Mouse (Mus musculus) right cerebral cortex, postnatal 10 days (tissue): ENCODE measurements at regions not wholly inside any gene's neighbourhood (a gene's known extent, or its start where the extent isn't known, plus 50 kb on each side); places are given as distances from the start of the nearest gene placed in this dataset.
A peak's percentile ranks its signal among the peaks of the same experiment; 100 is the strongest.

ENCODE experiments used
- DNase-seq, 2 experiments: peaks; one replicate each; pipeline ENCODE4 v3.0.0; 2021; ENCODE audit warnings: low spot score in 2 of 2

DNA sequence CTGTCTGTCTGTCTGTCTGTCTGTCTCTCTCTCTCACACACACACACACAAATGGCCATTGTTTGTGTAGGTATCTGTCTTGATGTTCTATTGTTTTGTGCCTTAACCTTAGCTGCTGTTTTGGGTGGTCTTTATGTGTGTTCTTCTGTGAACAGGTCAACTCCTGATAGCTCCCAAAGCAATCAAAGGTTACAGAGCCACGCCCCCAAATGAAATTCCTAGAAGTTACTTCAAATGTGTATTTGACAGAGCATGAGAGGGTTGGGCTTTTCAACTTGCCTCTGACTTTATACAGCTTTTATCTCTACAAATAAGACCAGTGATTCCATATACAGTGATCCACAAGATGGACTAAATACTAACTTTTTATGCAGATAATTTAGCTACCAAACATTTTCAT, 217.8 kb upstream of the Ubash3b start:
- no peak for DNase-seq

DNA sequence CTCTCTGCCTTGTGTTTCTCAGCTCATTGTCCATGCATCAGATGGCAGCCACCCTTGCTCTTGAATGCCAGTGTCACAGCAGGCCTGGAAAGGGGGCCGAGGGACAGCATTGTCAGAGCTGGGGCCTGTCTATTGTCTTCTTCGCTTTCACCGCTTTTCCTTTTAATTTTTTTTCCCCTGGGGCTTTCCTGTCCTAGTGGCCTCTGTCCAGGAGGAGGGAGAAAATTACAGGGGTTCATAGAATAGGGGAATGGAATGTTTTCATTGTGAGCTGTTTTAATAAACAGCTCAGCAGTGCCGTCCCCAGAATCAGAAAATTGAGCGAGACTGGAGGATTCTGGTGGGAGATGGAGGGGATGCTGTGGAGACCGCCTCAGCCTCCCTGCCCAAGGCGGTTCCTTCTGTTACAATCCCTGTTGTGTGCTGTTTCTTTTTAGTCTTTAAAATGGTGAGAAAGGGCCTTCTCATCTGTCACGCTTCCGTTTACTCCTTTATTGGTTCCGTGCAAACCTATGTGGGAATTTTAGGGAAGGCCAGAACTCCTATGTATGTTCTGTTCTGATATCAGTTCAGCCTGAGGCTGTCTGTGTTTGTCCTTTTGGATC, 217.2 kb upstream of the Ubash3b start:
- DNase-seq, result peak in 1 of 2 experiments; percentile 46

DNA sequence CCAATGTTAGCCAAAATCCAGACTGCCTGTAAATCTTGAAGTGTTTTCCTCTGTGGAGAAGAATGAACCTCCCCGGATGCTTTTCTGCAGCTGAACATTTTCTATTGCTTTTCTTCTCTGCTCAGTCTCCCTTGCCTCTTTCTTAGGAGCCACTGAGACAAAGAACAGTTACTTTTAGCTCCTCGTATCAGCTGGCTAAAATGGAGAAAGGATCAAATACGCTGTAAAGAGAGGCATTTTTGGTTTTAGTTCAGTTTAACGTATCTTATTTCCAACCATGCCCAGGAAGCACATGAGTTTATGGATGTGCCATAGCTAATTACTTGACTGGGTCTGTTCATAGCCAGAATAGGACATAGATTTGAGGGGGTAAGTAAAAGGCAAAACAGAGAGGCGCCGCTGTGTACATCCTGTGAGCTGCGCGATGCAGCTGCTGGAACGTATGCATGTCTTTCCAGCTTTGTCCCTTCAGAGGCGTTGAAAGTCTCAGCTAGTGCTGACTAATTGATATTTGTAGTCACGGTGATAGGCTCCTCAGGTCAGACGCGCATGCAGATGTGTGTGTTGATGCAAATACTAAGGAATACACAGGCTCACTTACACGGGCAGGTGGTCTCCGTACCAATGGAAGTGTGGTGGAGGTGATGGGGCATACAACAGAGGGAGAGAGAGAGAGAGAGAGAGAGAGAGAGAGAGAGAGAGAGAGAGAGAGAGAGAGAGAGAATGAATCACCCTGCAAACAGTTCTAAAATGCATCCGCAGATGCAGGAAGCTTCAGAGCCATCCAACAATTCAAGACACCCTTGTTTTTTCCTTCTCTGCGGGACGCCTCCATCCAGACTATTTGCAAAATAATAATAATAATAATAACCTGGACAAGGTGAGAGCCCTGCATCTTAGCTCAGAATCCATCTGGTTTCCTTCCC, 216.5 kb upstream of the Ubash3b start:
- peak in 1 of 2 experiments; percentile 55 for DNase-seq

DNA sequence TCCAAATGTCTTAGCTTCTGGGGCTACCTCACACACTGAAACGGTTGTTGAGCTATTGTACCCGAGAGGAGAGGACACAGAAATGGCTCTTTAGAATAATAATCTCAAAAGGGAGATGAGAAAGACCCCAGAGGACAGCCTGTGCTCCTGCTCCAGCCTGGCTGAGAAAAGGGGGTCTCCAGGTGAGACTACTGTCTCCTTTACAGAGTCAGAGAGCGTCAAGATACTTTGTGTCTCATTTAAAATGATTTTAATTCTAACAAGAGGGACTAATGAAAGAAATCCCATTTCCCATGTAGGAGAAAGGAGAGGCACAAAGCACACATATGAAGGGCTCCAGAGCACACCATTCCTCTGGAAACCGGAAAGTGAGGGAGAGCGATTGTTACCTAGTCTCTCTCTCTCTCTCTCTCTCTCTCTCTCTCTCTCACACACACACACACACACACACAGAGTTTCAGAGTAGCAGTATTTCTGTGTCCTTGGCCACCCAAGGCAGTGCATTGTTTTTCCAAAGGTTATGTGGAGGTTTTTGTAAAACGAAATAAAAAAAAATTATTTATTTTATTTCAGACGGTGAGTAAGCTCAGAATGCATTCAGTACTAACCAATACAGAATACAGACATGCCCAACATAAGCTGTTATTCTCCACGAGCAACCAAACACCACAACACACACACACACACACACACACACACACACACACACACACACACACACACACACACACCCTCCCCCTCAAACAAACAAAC, 215.6 kb upstream of the Ubash3b start:
- DNase-seq, result peak; percentile 35 to 49

DNA sequence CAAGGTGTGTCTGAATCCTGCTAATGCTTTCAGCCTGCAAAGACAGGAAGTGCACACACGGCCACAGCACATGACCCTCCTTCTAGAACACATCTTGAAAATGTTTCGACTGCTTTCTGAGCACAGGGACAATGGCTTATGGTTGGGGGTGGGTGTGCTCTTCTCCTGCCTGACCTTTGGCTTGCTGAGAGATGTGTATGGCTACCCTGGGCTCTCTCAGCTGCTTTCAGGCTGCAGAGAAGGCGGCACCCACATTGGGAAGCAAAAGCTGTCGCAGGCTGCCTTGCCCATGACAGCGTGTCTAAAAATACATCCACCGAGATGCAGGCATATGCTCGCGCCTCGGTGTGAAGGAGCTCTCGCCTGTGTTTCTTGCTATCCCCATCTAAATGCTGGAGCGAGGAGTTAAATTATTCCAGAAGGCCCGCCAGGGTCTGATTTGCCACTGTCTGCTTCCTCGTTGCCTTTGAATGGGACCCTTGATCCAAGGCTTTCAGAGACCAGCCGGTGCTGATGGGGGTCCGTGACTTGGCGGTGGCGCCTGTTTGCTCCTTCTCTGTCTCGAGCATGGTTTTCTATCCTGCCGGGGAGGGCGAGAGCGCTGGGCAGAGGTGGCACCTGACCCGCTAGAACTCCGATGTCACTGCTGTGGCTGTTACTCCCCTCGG, 214.6 kb upstream of the Ubash3b start:
- DNase-seq, result peak; percentile 87 to 94

DNA sequence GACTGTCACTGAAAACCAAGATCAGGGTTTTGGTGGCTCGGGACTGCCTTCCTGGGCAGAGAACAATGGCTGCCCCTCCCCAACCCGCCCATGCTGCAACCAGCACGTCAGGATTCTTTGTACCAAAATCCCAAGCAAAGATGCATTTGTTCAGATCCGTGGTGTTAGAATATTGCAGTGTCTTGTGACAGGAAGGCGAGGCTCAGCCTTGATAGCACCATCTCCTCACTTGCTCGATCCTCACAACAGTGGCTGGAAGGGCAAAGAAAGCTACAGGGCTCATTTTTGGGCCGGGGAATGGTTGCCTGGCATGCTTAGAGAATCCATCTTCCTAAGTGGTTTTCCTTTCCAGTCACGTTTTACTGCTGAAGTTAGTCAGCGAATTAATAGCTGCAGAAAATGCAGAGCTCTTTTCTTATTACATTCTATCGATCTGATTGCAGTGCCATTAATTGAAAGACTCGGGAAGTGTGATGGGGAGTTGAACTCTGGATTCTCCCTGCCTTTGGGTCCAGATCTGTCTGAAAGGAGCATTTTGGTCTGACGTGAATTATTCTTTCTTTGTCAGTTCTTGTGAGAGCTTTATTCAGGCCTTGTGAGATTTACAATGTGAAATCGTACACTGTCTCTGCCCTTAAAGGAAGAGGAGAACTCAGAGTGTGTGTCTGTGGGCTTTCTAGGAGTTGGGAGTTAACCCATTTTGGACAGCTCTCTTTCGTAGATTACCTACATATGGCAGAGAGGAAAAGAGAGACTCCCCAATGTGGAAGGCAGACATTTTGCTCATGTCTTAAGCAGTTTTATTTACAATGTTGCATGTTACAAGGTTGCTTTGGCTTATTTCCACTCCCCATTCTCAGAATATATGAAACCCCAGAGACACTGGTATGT, 213.3 kb upstream of the Ubash3b start:
- no peak for DNase-seq

DNA sequence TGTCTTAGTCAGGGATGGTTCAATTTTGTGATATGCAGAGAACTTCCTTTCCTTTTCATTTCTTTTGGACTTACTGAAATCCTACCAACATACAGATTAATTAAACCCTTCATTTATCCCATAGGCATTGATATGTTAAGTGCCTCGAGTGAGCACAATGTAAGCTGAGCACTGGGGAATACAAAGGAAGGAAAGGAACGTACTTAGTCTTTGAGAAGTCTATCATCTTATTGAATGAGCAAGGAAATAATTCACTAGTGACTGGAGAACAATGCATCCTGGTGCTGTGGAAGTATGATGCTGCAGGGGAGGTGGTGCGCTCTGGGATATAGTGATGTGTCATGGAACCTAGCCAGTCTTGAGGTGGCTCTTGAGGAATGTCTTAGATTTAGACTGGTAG, 204.9 kb upstream of the Ubash3b start:
- no peak for DNase-seq

DNA sequence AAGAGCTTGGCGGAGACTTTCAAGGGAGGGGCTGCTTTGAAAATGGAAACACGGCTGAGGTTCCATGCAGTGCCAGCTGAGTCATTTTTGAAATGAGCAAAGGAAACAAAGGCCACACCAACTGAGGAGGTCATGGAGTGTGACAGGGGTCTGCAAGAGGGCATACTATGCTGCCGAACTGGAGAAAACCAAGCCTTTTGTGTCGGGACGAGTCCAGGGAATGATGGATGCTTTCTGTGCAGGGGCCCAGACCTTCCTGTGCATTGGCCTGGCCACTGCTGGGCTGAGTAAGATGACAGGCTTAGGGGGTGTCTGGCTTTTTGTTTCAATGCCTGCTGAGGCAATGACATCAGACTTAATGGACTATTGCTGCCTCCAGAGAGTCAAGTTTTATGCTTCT, 203.8 kb upstream of the Ubash3b start:
- no peak for DNase-seq

DNA sequence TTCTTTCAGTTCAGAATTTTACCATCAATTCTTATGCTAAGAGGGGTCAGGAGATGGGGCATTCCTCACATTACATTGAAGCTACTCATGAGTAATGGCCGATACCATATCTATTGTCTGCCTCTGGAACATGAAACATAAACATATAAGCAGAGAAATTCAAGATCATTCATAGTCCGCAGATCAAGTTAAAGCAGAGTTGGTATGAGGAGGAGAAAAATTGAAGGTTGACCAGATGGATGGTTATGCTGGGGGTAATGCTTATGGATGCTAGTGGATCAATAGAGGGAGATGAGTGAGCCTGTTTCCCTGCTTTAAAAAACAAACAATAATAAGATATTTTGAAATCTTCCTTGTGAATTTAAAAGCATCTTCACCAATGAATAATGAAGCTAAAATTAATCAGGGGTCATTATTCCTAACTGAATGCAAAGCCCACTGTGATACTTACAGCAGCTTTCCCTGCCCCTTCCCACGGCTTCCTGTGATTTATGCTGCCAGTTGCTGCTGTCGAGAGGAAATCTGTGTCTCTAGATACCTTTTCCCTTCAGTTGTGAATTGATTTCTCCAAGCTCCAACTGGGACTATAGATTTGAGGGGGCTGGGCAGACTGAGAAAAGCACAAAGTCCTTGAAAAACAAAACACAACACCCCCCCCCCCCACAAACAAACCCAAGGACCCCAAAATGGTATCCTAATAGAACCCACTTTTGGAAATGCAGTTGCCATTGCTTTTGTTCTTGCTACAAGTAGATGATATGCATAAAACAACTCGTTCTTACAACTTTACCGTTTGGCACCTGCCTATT, 203.1 kb upstream of the Ubash3b start:
- no peak for DNase-seq

DNA sequence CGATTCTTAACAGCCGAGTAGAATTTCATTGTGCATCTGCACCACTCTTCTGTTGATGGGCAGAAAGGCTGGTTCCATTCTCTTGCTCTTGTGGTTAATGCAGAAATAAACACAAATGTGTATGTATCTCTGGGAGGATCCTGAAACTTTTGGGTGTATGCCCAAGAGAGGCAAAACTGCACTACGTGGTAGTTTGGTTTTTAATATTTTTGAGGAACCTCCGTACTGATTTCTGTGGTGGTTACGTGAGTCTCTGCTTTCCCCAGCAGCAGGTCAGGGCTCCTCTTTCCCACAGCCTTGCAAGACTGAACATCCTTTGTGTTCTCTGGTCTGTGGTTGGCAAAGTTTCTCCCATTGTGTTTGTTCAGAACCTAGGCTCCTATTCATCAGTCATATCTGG, 198.9 kb upstream of the Ubash3b start:
- DNase-seq, result no peak

DNA sequence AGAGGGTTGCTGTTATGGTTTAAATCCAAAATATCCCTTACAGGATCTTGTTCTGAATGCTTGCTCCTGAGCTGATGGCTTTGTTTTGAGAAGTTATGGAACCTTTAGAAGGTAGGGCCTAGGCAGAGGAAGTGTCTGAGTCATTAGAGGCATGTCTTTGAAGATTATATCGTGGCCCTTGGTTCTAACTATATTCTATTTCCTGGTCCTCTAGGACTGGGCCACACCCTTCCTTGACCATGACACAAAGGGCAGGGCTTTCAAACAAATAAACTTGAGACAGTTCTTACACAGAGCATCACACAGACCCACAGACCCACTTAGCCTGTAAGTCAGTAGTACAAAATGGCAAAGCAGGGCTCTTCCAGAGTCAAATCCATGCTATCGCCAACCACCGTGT, 197.8 kb upstream of the Ubash3b start:
- DNase-seq, result no peak

DNA sequence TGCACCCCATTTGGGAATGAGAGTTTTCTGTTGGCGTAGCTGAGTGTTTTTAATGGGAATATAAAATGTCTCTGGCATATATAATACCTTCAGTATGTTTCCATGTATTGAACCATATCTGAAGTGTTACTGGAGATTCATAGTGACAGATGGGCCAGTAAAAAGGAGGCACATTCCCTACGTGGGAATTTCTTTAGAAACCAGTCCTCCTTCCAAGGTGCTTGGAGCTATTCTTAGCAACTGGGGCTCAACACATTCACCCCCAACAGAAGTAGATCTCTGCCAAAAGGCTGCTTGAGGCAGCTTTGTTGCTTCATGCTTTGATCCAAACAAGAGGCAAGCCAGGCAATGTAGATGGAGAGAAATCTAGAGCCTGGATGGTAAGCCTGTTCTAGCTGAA, 183.8 kb upstream of the Ubash3b start:
- DNase-seq, result peak; percentile 37 to 57

DNA sequence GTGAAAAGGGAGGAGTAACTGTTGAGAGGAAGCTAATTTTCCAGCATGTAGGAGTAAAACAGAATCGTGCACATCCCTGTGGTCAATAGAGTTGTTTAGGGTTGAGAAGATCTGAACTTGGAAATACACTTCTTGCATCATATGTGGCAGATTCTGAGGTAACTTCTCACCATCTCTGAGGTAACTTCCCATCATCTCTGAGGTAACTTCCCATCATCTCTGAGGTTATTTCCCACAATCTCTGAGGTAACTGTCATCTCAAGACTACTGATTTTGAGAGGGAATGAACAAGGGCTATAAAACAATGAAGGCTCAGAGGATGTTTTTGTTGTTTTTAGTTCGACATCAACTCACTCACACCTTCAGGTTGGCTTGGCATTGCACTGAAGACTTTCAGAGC, 175.9 kb upstream of the Ubash3b start:
- no peak for DNase-seq

DNA sequence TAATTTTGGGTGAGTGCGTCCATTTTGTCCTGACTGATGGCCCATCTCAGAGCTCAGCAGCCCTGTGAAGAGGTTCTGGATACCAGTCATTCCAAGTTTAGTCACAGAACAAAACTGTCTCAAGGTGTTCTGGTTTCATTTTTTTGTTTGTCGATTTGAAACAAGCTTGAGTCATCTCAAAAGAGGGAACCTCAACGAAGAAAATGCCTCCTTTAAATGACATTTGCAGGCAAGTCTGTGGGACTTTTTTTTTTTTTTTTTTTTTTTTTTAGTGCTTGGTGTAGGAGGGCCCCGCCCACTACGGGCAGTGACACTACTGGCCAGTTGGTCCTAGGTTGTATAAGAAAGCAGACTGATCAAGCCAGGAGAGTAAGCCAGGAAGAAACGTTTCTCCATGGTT, 175.3 kb upstream of the Ubash3b start:
- no peak for DNase-seq

DNA sequence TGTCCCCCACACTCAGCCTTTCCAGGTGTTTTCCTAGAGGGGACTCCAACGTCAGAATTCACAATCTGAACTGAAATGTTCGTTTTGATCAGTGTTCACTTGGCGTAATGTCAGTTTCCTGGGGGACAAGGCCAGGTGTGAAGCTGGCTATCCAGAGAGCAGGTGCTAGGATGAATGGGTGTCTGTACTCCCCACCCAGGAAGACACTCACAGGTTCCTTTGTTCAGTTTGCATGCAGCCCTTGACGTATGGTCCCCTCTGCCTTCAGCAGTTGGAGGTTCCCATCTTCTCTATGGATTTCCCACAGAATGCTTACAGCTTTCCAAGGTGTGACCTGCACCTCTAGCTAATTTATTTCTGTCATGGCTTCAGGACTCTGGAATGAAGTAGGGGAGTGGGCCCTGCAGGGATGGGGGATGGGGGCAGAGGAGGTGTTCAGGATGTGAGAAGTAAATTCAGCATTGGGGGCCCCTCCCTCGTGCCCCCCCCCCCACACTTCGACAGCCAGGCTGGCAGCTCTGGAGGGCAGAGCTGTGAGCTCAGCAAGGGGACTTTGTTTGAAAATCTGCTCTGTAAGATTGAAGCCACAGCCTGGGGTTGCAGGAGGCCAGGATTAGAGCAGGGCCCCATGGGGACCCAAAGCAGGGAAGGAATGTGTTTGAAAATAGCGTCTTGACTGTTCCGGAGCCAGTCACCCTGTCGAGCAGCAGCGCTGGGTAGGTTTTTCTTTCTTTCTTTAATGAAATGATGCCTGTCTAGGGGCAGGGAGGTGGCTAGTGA, 173.2 kb upstream of the Ubash3b start:
- DNase-seq, result no peak

DNA sequence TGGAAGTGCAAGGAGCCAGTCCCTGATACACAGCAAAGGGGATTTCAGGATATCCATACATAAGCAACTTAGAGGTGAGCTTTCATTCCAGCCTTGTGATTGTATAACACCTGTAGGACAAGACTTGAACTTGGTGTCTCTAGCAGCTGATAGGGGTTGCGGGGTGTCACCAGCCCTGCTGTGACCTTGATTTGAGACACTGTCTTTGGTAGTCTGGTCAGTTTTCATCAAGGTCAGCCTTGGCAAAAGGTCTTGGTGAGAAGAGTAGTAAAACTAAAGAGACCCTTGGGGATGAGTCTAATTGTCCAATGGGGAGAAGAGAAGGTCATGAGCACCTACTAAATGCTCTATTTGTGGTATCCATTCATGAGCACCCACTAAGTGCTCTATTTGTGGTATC, 172.0 kb upstream of the Ubash3b start:
- DNase-seq, result no peak

DNA sequence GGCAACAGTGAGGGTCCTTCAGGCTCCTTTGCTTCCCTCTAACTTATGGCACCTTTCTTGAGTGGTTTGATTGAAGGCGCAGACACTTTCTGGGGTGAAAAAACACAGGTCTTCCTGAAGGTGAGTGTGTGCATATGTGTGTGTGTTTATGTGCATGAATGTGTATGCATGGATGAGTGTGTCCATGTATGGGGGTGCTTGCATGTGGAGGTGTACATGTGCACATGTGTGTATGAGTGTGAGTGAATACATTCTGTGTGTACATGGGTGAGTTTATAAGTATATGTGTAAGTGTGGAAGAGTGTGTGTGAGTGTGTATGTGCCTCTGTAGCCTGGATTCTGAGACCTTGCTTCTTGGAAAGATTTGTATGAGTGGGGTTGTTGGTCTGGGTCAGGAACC, 167.5 kb upstream of the Ubash3b start:
- no peak for DNase-seq

DNA sequence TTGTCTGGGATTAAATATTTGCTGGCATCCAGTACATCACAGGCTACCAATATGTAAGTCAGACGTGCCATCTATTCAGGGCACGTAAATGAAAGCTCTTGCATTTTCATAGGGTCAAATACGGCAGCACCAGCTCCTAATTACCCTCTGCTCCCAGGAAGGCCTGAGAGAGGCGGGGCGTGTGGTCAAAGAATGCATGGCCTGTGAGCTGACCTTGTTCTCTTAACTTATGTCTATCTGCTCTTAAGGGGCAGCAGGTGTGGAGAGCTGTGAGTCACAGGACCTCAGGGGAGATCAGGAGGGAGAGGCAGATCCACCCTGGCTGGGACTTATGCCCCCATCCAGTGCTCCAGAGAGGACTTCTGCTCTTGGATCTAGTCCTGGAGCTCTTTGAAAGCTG, 167.0 kb upstream of the Ubash3b start:
- no peak for DNase-seq

DNA sequence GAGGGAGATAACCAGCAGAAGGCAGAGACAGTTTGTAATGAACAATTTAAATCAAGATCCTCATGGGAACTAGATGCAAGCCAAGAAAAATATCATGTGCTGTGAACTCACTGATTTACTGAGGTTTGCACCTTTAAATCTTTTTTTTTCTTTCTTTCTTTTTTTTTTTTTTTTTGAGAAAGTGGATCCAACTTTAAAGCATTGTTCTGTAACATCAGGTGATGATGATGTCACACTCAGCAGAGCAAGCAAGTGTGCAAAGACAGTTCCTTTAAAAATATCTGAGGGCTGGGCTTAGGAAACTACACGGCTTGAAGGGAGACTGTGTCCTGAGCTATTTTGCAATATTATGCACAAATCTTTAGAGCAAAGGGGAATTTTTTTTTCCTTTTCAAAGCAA, 166.6 kb upstream of the Ubash3b start:
- DNase-seq, result no peak
